Mouse (Mus musculus) midbrain, embryonic 10.5 days (tissue): ENCODE measurements around the gene Pigm. TPM values are rescaled to one million over a fixed set of nuclear protein-coding genes. Genes with fewer than 3 reads are reported as not detected.

Experiments
- DNase-seq: peaks from one replicate; pipeline ENCODE4 v3.0.0-alpha.2; 2017; ENCODE audit warnings: low spot score
- H3K27ac ChIP-seq: fragments of 300-500 bp; sonication (generic); replicated peaks from 2 replicates; pipeline ENCODE4 v1.5.1; 2016; ENCODE audit warnings: mild to moderate bottlenecking
- H3K27me3 ChIP-seq: fragments of 300-500 bp; sonication (generic); 2 replicates; pipeline ENCODE4 v1.6.1; 2016; ENCODE audit warnings: low read depth, mild to moderate bottlenecking; ENCODE audit not compliant: poor library complexity, severe bottlenecking
- H3K36me3 ChIP-seq: fragments of 300-500 bp; sonication (generic); 2 replicates; pipeline ENCODE4 v1.6.1; 2016; ENCODE audit warnings: mild to moderate bottlenecking, moderate library complexity
- H3K4me1 ChIP-seq: fragments of 300-500 bp; sonication (generic); 2 replicates; pipeline ENCODE4 v1.6.1; 2016
- H3K4me3 ChIP-seq: fragments of 300-500 bp; sonication (generic); 2 replicates; pipeline ENCODE4 v1.5.1; 2016; ENCODE audit warnings: mild to moderate bottlenecking, moderate library complexity
- H3K9me3 ChIP-seq: fragments of 300-500 bp; sonication (generic); replicated peaks from 2 replicates; pipeline ENCODE4 v1.6.1; 2016; ENCODE audit warnings: mild to moderate bottlenecking
- WGBS: fragments of 180-500 bp; shearing (Covaris S2); methylation state at CpG from one replicate; pipeline ENCODE4 v1.1.7; 2016; 5-methylcytosine and 5-hydroxymethylcytosine counted together
- polyA plus RNA-seq: library from polyadenylated mRNA; unstranded; fragments of >200 nt; fragmentation: Nextera tagmentation; extraction: Ambion mirVana; gene quantifications from 2 replicates; pipeline ENCODE4 v1.2.1, GENCODE M21; 2016

Pigm gene
- polyA plus RNA-seq, 1 experiment from 2014 or later: 9.3 TPM

GRCm38 (mm10) chr1:172358341-172358740 is 18.0 kb upstream of the Pigm start:
- peaks cover 96% of the 10 kb centered on the region for H3K27me3 ChIP-seq
- WGBS: 64% methylated on average over 10 of the region's 10 CpGs

GRCm38 (mm10) chr1:172364684-172365083 is 11.7 kb upstream of the Pigm start:
- DNase-seq: peak; percentile 69
- H3K27ac ChIP-seq: no peak overlapping the region
- H3K36me3 ChIP-seq: no peaks in the 10 kb centered on the region
- no peak overlapping the region for H3K4me3 ChIP-seq
- peaks cover 18% of the 10 kb centered on the region for H3K4me1 ChIP-seq
- no peaks in the 10 kb centered on the region for H3K9me3 ChIP-seq
- peaks cover 73% of the 10 kb centered on the region for H3K27me3 ChIP-seq
- WGBS: 13% methylated on average over 6 of the region's 6 CpGs

More at GRCm38 (mm10) chr1:172358341-172358740, 18.0 kb upstream of the Pigm start:
- H3K9me3 ChIP-seq: no peaks in the 10 kb centered on the region
- H3K4me1 ChIP-seq: peaks cover 59% of the 10 kb centered on the region
- H3K4me3 ChIP-seq: peak overlapping the region; percentile 23; the same call in 1 of the 2 replicates
- DNase-seq: no peak
- no peaks in the 10 kb centered on the region for H3K36me3 ChIP-seq
- H3K27ac ChIP-seq: peak overlapping the region; percentile 75

- no peak overlapping the region for H3K27ac ChIP-seq
- H3K27me3 ChIP-seq: peaks cover 49% of the 10 kb centered on the region
- no peaks in the 10 kb centered on the region for H3K36me3 ChIP-seq
- H3K9me3 ChIP-seq: no peaks in the 10 kb centered on the region
- H3K4me1 ChIP-seq: peaks cover 12% of the 10 kb centered on the region
- DNase-seq: peak; percentile 74
- H3K4me3 ChIP-seq: no peak overlapping the region
- 26% methylated on average over 23 of the region's 23 CpGs for whole genome bisulfite sequencing
Observed at GRCm38 (mm10) chr1:172368768-172369418, 7.5 kb upstream of the Pigm start.

GRCm38 (mm10) chr1:172376758-172377458 is 562 bp downstream of the Pigm start:
- WGBS: 4% methylated on average over 62 of the region's 62 CpGs
- Histone ChIP-seq H3K27me3 (0 out of 2 replicates have a peak, but pooled peaks cover 7% of the 10 kb centered on the region), H3K9me3 (no peaks in the 10 kb centered on the region), H3K36me3 (peaks cover 40% of the 10 kb centered on the region), H3K27ac (peak overlapping the region; percentile 85), H3K4me1 (peaks cover 26% of the 10 kb centered on the region), H3K4me3 (peak overlapping the region; percentile 88)
- peak; percentile 31 for DNase-seq

GRCm38 (mm10) chr1:172380066-172380465 is 3.7 kb downstream of the Pigm start:
- H3K27me3 ChIP-seq: no peaks in the 10 kb centered on the region
- WGBS: 90% methylated on average over 10 of the region's 10 CpGs
- no peak overlapping the region for H3K27ac ChIP-seq
- peaks cover 26% of the 10 kb centered on the region for H3K4me1 ChIP-seq
- H3K36me3 ChIP-seq: peaks cover 55% of the 10 kb centered on the region
- no peaks in the 10 kb centered on the region for H3K9me3 ChIP-seq
- no peak for DNase-seq
- no peak overlapping the region for H3K4me3 ChIP-seq

- H3K36me3 ChIP-seq: peaks cover 55% of the 10 kb centered on the region
- H3K9me3 ChIP-seq: no peaks in the 10 kb centered on the region
- no peak overlapping the region for H3K4me3 ChIP-seq
- WGBS: 96% methylated on average over 1 of the region's 1 CpGs
- DNase-seq: no peak
- no peaks in the 10 kb centered on the region for H3K27me3 ChIP-seq
- H3K4me1 ChIP-seq: peaks cover 17% of the 10 kb centered on the region
- no peak overlapping the region for H3K27ac ChIP-seq
Observed at GRCm38 (mm10) chr1:172382090-172382489, 5.7 kb downstream of the Pigm start.

- Histone ChIP-seq H3K4me1 (peaks cover 7% of the 10 kb centered on the region), H3K9me3 (no peaks in the 10 kb centered on the region), H3K36me3 (peaks cover 13% of the 10 kb centered on the region), H3K4me3 (no peak overlapping the region), H3K27me3 (peaks cover 15% of the 10 kb centered on the region), H3K27ac (no peak overlapping the region)
- WGBS: 82% methylated on average over 5 of the region's 5 CpGs
- no peak for DNase-seq
Observed at GRCm38 (mm10) chr1:172387246-172387645, 10.9 kb downstream of the Pigm start.

- Histone ChIP-seq H3K4me3 (no peak overlapping the region), H3K9me3 (no peaks in the 10 kb centered on the region), H3K27me3 (peaks cover 20% of the 10 kb centered on the region), H3K36me3 (no peaks in the 10 kb centered on the region), H3K4me1 (peaks cover 16% of the 10 kb centered on the region), H3K27ac (no peak overlapping the region)
- DNase-seq: no peak
- WGBS: 66% methylated on average over 1 of the region's 1 CpGs
Observed at GRCm38 (mm10) chr1:172390769-172391168, 14.4 kb downstream of the Pigm start.

- no peak overlapping the region for H3K27ac ChIP-seq
- H3K9me3 ChIP-seq: no peaks in the 10 kb centered on the region
- 37% methylated on average over 20 of the region's 20 CpGs for WGBS
- H3K36me3 ChIP-seq: no peaks in the 10 kb centered on the region
- H3K4me3 ChIP-seq: peak overlapping the region; percentile 12; the same call in 1 of the 2 replicates
- H3K4me1 ChIP-seq: peaks cover 16% of the 10 kb centered on the region
- peaks cover 20% of the 10 kb centered on the region for H3K27me3 ChIP-seq
- DNase-seq: peak; percentile 14
Observed at GRCm38 (mm10) chr1:172391807-172392581, 15.6 kb downstream of the Pigm start.

- no peaks in the 10 kb centered on the region for H3K36me3 ChIP-seq
- peaks cover 16% of the 10 kb centered on the region for H3K4me1 ChIP-seq
- no peak overlapping the region for H3K27ac ChIP-seq
- no peaks in the 10 kb centered on the region for H3K9me3 ChIP-seq
- no peak overlapping the region for H3K4me3 ChIP-seq
- WGBS: 88% methylated on average over 2 of the region's 2 CpGs
- DNase-seq: no peak
- H3K27me3 ChIP-seq: peaks cover 20% of the 10 kb centered on the region
Observed at GRCm38 (mm10) chr1:172392643-172393170, 16.4 kb downstream of the Pigm start.

- H3K4me1 ChIP-seq: peaks cover 16% of the 10 kb centered on the region
- no peak overlapping the region for H3K27ac ChIP-seq
- no peaks in the 10 kb centered on the region for H3K36me3 ChIP-seq
- DNase-seq: no peak
- H3K27me3 ChIP-seq: peaks cover 20% of the 10 kb centered on the region
- H3K4me3 ChIP-seq: no peak overlapping the region
- WGBS: 76% methylated on average over 8 of the region's 8 CpGs
- H3K9me3 ChIP-seq: no peaks in the 10 kb centered on the region
Observed at GRCm38 (mm10) chr1:172393739-172394138, 17.4 kb downstream of the Pigm start.

- no peak overlapping the region for H3K27ac ChIP-seq
- H3K36me3 ChIP-seq: no peaks in the 10 kb centered on the region
- no peak for DNase-seq
- H3K4me3 ChIP-seq: no peak overlapping the region
- H3K4me1 ChIP-seq: peaks cover 10% of the 10 kb centered on the region
- no peaks in the 10 kb centered on the region for H3K9me3 ChIP-seq
- peaks cover 6% of the 10 kb centered on the region for H3K27me3 ChIP-seq
- WGBS: 68% methylated on average over 9 of the region's 9 CpGs
Observed at GRCm38 (mm10) chr1:172396996-172397752, 20.8 kb downstream of the Pigm start.
